Mouse (Mus musculus) liver, postnatal 0 days (tissue): ENCODE data around the gene Tex13c3.

Experiments used
- CTCF ChIP-seq: sonication (generic); IDR thresholded peaks from 2 replicates; pipeline ENCODE4 v1.5.1; 2016; ENCODE audit warnings: antibody characterized with exemption, low read depth
- EP300 ChIP-seq: IDR thresholded peaks from 2 replicates; pipeline ENCODE4 v1.6.1; 2016; ENCODE audit warnings: antibody characterized with exemption, low read depth, mild to moderate bottlenecking

DNA sequence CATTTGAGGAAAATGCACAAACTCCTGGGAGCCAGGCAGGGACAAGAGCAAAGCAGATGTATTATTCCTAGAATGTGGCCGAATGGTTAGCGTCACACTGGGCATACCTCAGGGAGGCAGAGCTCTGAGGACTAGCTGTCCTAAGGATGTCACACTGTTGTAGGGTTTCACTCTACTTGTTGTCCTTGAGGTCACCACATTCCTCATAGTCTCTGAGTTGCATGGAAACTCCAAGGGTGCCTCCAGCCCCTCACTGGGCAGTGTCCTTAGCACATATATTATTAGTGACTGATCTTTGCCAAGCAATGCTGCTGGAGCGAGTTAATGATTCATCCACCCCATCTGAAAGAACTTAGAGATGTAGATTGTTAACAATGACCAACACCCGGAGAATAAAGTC is 8.6 kb upstream of the Tex13c3 start:
- TF ChIP-seq EP300 = no peak
- TF ChIP-seq CTCF = no peak
